Mouse (Mus musculus) bone marrow macrophage, adult 2 months (primary cell): ENCODE measurements around the gene Cebpe.

Source experiments
- CTCF ChIP-seq: IDR thresholded peaks from 2 replicates; pipeline ENCODE4 v1.5.1; 2012; ENCODE audit warnings: low read depth, mild to moderate bottlenecking, low read length, moderate library complexity
- POLR2A ChIP-seq: IDR thresholded peaks from 2 replicates; pipeline ENCODE4 v1.6.1; 2012; ENCODE audit warnings: mild to moderate bottlenecking, low read depth, low read length, borderline replicate concordance

DNA sequence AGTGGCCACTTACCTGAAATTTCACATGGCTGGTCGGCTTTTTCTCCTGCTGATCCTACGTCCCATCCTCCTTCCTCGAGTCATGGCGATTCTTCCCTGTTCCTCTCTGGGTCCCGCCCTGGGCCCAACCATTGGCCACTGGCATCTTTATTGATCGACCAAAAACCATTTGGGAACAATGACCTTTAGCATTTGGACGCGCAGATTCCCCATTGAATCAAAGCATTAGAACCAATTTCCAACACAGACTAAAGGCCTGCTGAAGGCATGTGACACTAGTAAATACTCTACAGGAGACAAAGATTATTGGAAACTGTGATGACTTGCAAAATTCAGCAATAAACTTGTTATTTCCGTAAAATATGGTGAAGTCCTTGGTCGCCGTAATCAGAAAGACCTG is 8.1 kb upstream of the Cebpe start:
- no peak for TF ChIP-seq POLR2A
- no peak for TF ChIP-seq CTCF
